Mouse (Mus musculus): Measurements from ENCODE around the gene Slc31a2. TPM values are rescaled to one million over a fixed set of nuclear protein-coding genes. Genes with fewer than 3 reads are reported as not detected.

Gene Slc31a2
- polyA plus RNA-seq (2015; fragmentation: Illumina TruSeq; extraction: RNeasy Lipid Tissue Mini Kit (QIAGEN cat#74804); ENCODE audit: low read depth, low replicate concordance) = 13.5 TPM

DNA sequence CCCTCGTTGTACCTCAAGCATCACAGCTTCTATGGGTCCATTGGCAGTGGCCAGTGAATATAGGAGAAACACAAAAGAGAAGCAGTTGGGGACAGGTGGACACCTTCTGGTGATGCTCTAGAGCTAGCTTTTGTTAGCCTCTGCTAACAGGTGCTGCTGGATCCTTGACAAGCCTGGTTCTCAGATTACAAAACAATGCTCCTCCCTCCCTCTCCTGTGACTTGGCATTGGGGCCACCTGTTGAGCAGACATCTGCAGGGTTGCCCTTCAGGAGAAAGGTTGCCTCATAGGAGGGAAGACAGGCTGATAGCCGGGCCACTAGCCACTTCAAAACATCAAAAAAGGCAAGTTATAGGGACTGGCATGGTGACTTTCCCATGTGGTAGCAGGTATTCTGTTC lies at the start of gene Slc31a2:
Slc31a2 (plus strand) TSS at position 287 of the 400 bp plus-strand sequence.

DNA sequence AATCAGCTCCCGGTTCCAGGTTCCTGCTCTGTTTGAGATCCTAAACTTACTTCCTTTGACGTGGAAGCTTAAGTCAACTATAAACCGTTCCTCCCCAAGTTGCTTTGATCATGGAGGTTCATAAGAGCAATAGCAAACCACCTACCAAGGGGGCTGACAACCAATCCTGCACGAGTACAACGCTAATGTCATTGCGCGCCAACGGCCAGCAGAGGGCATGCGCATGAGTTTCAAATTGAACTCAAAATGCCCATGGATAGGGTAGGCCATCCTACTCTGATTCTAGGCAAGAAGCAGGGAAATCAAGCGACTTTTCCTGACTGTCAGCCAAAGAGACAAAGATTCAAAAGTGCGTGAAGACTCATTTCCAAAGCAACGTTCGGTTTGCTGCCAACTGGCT lies 31.6 kb upstream of the Slc31a2 start, which contains the start of gene Zfp37:
Zfp37 (minus strand) TSS at position 279 of the 400 bp plus-strand sequence.

Other genes starting within 250 kb of the Slc31a2 start
- 0.54 TPM for gene Mup20, start 208.4 kb upstream of the Slc31a2 start, polyA plus RNA-seq (2015; fragmentation: Illumina TruSeq; extraction: RNeasy Lipid Tissue Mini Kit (QIAGEN cat#74804); ENCODE audit: low read depth, low replicate concordance)
- gene Mup3, start 175.2 kb upstream of the Slc31a2 start, polyA plus RNA-seq (2015; fragmentation: Illumina TruSeq; extraction: RNeasy Lipid Tissue Mini Kit (QIAGEN cat#74804); ENCODE audit: low read depth, low replicate concordance) = 1.8 TPM
- not detected for gene Mup21, start 111.7 kb upstream of the Slc31a2 start, polyA plus RNA-seq (2015; fragmentation: Illumina TruSeq; extraction: RNeasy Lipid Tissue Mini Kit (QIAGEN cat#74804); ENCODE audit: low read depth, low replicate concordance)
- gene Zfp37, start 31.5 kb upstream of the Slc31a2 start, polyA plus RNA-seq (2015; fragmentation: Illumina TruSeq; extraction: RNeasy Lipid Tissue Mini Kit (QIAGEN cat#74804); ENCODE audit: low read depth, low replicate concordance) = 18.6 TPM
- 21.4 TPM for gene Fkbp15, start 98.0 kb downstream of the Slc31a2 start, polyA plus RNA-seq (2015; fragmentation: Illumina TruSeq; extraction: RNeasy Lipid Tissue Mini Kit (QIAGEN cat#74804); ENCODE audit: low read depth, low replicate concordance)
- 19.1 TPM for gene Slc31a1, start 98.2 kb downstream of the Slc31a2 start, polyA plus RNA-seq (2015; fragmentation: Illumina TruSeq; extraction: RNeasy Lipid Tissue Mini Kit (QIAGEN cat#74804); ENCODE audit: low read depth, low replicate concordance)
- gene Cdc26, start 146.1 kb downstream of the Slc31a2 start, polyA plus RNA-seq (2015; fragmentation: Illumina TruSeq; extraction: RNeasy Lipid Tissue Mini Kit (QIAGEN cat#74804); ENCODE audit: low read depth, low replicate concordance) = 64.1 TPM
- gene Prpf4, start 146.2 kb downstream of the Slc31a2 start, polyA plus RNA-seq (2015; fragmentation: Illumina TruSeq; extraction: RNeasy Lipid Tissue Mini Kit (QIAGEN cat#74804); ENCODE audit: low read depth, low replicate concordance) = 10.5 TPM
- not detected for gene Rnf183, start 172.7 kb downstream of the Slc31a2 start, polyA plus RNA-seq (2015; fragmentation: Illumina TruSeq; extraction: RNeasy Lipid Tissue Mini Kit (QIAGEN cat#74804); ENCODE audit: low read depth, low replicate concordance)
- 6.7 TPM for gene Wdr31, start 208.3 kb downstream of the Slc31a2 start, polyA plus RNA-seq (2015; fragmentation: Illumina TruSeq; extraction: RNeasy Lipid Tissue Mini Kit (QIAGEN cat#74804); ENCODE audit: low read depth, low replicate concordance)
- 0.34 TPM for gene Bspry, start 217.5 kb downstream of the Slc31a2 start, polyA plus RNA-seq (2015; fragmentation: Illumina TruSeq; extraction: RNeasy Lipid Tissue Mini Kit (QIAGEN cat#74804); ENCODE audit: low read depth, low replicate concordance)
- 13.8 TPM for gene Hdhd3, start 240.9 kb downstream of the Slc31a2 start, polyA plus RNA-seq (2015; fragmentation: Illumina TruSeq; extraction: RNeasy Lipid Tissue Mini Kit (QIAGEN cat#74804); ENCODE audit: low read depth, low replicate concordance)

Data from brain, adult 10 weeks (tissue).